29 mouse cellular contexts compared by ENCODE assay signal in genomic region chr1:60599926-60600325, GRCm38 (mm10). TPM values are rescaled to one million over a fixed set of nuclear protein-coding genes. Genes with fewer than 3 reads are reported as not detected.
DNase-seq lines count a peak whose midpoint lies in the region; ATAC-seq and TF ChIP-seq lines count a peak whose summit lies in the region.
"Had no signal": no experiment of that assay in that cellular context is flagged by ENCODE, and none has a peak within 500 bp of the region (broad histone marks: within the 10 kb centered on the region; RNA-seq: fewer than 3 reads in every experiment).

No protein-coding gene starts in this region.

- no peak overlapping the region for H3K4me2 ChIP-seq in liver, embryonic 13.5 days
- 0 out of 2 replicates have a peak overlapping the region, but pooled peaks have one; percentile 22 for H3K4me2 ChIP-seq in liver, postnatal 0 days (ENCODE audit: low read depth, low read length)
- H3K4me2 ChIP-seq: embryonic facial prominence, embryonic 12.5 days; embryonic facial prominence, embryonic 15.5 days; heart, embryonic 12.5 days; heart, embryonic 15.5 days; hindbrain, embryonic 13.5 days had no signal

- TF ChIP-seq EP300 in liver, postnatal 0 days (IDR thresholded peaks at IDR 0.05; ENCODE audit: low read depth) = no peak

- peaks cover 24% of the 10 kb centered on the region for H3K4me1 ChIP-seq in liver, adult 2 months (ENCODE audit: control insufficient read depth, insufficient read depth, low read length)
- peaks cover 5% of the 10 kb centered on the region; the same call in 1 of the 2 replicates for H3K4me1 ChIP-seq in liver, embryonic 13.5 days (replicated peaks)
- H3K4me1 ChIP-seq in liver, postnatal 0 days (ENCODE audit: insufficient read depth) = peaks cover 8% of the 10 kb centered on the region; the same call in 1 of the 2 replicates
- H3K4me1 ChIP-seq: embryonic facial prominence, embryonic 12.5 days; embryonic facial prominence, embryonic 15.5 days; heart, embryonic 15.5 days; hindbrain, embryonic 13.5 days had no signal

- peak overlapping the region; percentile 94 for H3K27ac ChIP-seq in liver, adult 2 months (replicated peaks; ENCODE audit: insufficient read depth, low read depth, low read length)
- peak overlapping the region; percentile 59 for H3K27ac ChIP-seq in liver, embryonic 13.5 days
- peak overlapping the region; percentile 89 for H3K27ac ChIP-seq in liver, postnatal 0 days (ENCODE audit: low read depth)
- H3K27ac ChIP-seq: embryonic facial prominence, embryonic 12.5 days; embryonic facial prominence, embryonic 15.5 days; gastrocnemius, adult 2 months; heart, embryonic 15.5 days; hindbrain, embryonic 10.5 days; hindbrain, embryonic 13.5 days had no signal

- H3K36me3 ChIP-seq in liver, adult 2 months (ENCODE audit: control insufficient read depth, insufficient read depth, low read length) = no peaks in the 10 kb centered on the region
- H3K36me3 ChIP-seq in liver, embryonic 13.5 days = no peaks in the 10 kb centered on the region
- no peaks in the 10 kb centered on the region for H3K36me3 ChIP-seq in liver, postnatal 0 days (replicated peaks; ENCODE audit: insufficient read depth, low read length)
- H3K36me3 ChIP-seq: embryonic facial prominence, embryonic 12.5 days; embryonic facial prominence, embryonic 15.5 days; G1E; heart, embryonic 12.5 days; heart, embryonic 15.5 days; hindbrain, embryonic 10.5 days; hindbrain, embryonic 13.5 days had no signal

- no peak overlapping the region for H3K4me3 ChIP-seq in liver, adult 2 months (ENCODE audit: insufficient read depth, low read depth, low read length)
- no peak overlapping the region for H3K4me3 ChIP-seq in liver, embryonic 13.5 days (replicated peaks)
- H3K4me3 ChIP-seq in liver, postnatal 0 days (ENCODE audit: low read depth, low read length) = no peak overlapping the region
- H3K4me3 ChIP-seq: embryonic facial prominence, embryonic 12.5 days; embryonic facial prominence, embryonic 15.5 days; gastrocnemius, adult 2 months; heart, embryonic 12.5 days; heart, embryonic 15.5 days; hindbrain, embryonic 10.5 days; hindbrain, embryonic 13.5 days had no signal

- 72% methylated on average over 3 of the region's 3 CpGs for WGBS in liver, adult 2 months
- 60% methylated on average over 3 of the region's 3 CpGs for WGBS in liver, embryonic 13.5 days (ENCODE audit: insufficient replicate concordance)
- 68% methylated on average over 3 of the region's 3 CpGs for WGBS in liver, postnatal 0 days (ENCODE audit: insufficient replicate concordance)

- H3K79me2 ChIP-seq in liver, adult 2 months (ENCODE audit: control insufficient read depth, insufficient read depth, low read length) = no peaks in the 10 kb centered on the region

- TF ChIP-seq POLR2A in liver, adult 2 months (IDR thresholded peaks at IDR 0.05; ENCODE audit: extremely low read depth, insufficient read depth, low read length) = no peak

- TF ChIP-seq CTCF in liver, adult 2 months (IDR thresholded peaks at IDR 0.05; ENCODE audit: low read depth, low read length) = no peak
- no peak for TF ChIP-seq CTCF in liver, postnatal 0 days (IDR thresholded peaks at IDR 0.05; ENCODE audit: low read depth)

- H3K9ac ChIP-seq in liver, adult 2 months (ENCODE audit: low read depth, low read length) = no peak overlapping the region
- no peak overlapping the region for H3K9ac ChIP-seq in liver, embryonic 13.5 days
- no peak overlapping the region; the same call in 1 of the 2 replicates for H3K9ac ChIP-seq in liver, postnatal 0 days (replicated peaks)
- H3K9ac ChIP-seq: embryonic facial prominence, embryonic 12.5 days; embryonic facial prominence, embryonic 15.5 days; forebrain, postnatal 0 days; heart, embryonic 12.5 days; heart, embryonic 15.5 days; hindbrain, embryonic 13.5 days had no signal

- no peak for DNase-seq in liver, adult 2 months (ENCODE audit: extremely low read depth, low read depth, low spot score)
- DNase-seq in liver = no peak
- no peak for DNase-seq in liver, embryonic 13.5 days
- DNase-seq in liver, postnatal 0 days = no peak
- no peak for DNase-seq in gastrocnemius, postnatal 25 days
- DNase-seq: adrenal gland, postnatal 10 days; B cell, adult 2 months; cerebellum, adult 11 months; cerebellum, adult 2 months; cerebellum, adult 9-11 months; cerebellum, postnatal 25 days; forebrain, postnatal 0 days; gastrocnemius, adult 2 months; gastrocnemius, postnatal 14 days; heart, adult 18-20 months; heart, postnatal 10 days; heart, postnatal 36 days had no signal

- no peaks in the 10 kb centered on the region for H3K27me3 ChIP-seq in liver, adult 2 months (ENCODE audit: control insufficient read depth, insufficient read depth, low read length)
- H3K27me3 ChIP-seq in liver, embryonic 13.5 days = no peaks in the 10 kb centered on the region
- H3K27me3 ChIP-seq in liver, postnatal 0 days (ENCODE audit: insufficient read depth, low read length) = no peaks in the 10 kb centered on the region
- H3K27me3 ChIP-seq: CH12.LX; embryonic facial prominence, embryonic 12.5 days; embryonic facial prominence, embryonic 15.5 days; heart, embryonic 12.5 days; heart, embryonic 15.5 days; hindbrain, embryonic 13.5 days had no signal

- no peak for ATAC-seq in liver, embryonic 13.5 days (ENCODE audit: low read depth)
- no peak for ATAC-seq in liver, postnatal 0 days
- no peak for ATAC-seq in megakaryocyte progenitor cell, adult 5-6 weeks (replicated peaks; ENCODE audit: poor library complexity)
- ATAC-seq: forebrain, embryonic 14.5 days; forebrain, postnatal 0 days; hindbrain, embryonic 16.5 days; Patski had no signal

- no peaks in the 10 kb centered on the region for H3K9me3 ChIP-seq in liver, embryonic 13.5 days (replicated peaks)
- H3K9me3 ChIP-seq in liver, postnatal 0 days (ENCODE audit: low read length) = no peaks in the 10 kb centered on the region
- H3K9me3 ChIP-seq: embryonic facial prominence, embryonic 12.5 days; embryonic facial prominence, embryonic 15.5 days; G1E; heart, embryonic 12.5 days; heart, embryonic 15.5 days; hindbrain, embryonic 10.5 days; hindbrain, embryonic 13.5 days had no signal

RNA-seq across cellular contexts. Expression of gene Raph1, which starts 33.0 kb away (rescaled TPM):
- 72.6 and 86.1 TPM in 2 replicates for total RNA-seq in liver, adult 2 months (2014; rRNA removed)
- polyA plus RNA-seq in liver, adult 2 months (2012; rRNA removed) = 13.9 and 18.5 TPM in 2 replicates
- 30.4 and 38.1 TPM in 2 replicates for polyA plus RNA-seq in liver, embryonic 13.5 days (2015; fragmentation: Nextera tagmentation; extraction: Ambion mirVana)
- 14.6 and 16.9 TPM in 2 replicates for polyA plus RNA-seq in liver, postnatal 0 days (2015; fragmentation: Nextera tagmentation; extraction: Ambion mirVana)
- total RNA-seq in gastrocnemius, postnatal 25 days (2021) = 10 to 100 TPM; 21.8 to 23.3 TPM
- total RNA-seq in megakaryocyte progenitor cell, adult 5-6 weeks (2015) = 11.6 and 15.5 TPM in 2 replicates
- total RNA-seq in megakaryocyte progenitor cell, adult 5-6 weeks (2017) = 1.5 and 2.5 TPM in 2 replicates
- polyA plus RNA-seq: G1E had no signal
